ENCODE assay signal across 15 mouse cellular contexts in genomic region chr9:111146216-111146798, GRCm38 (mm10). TPM values are rescaled to one million over a fixed set of nuclear protein-coding genes. Genes with fewer than 3 reads are reported as not detected.
DNase-seq lines count a peak whose midpoint lies in the region; ATAC-seq and TF ChIP-seq lines count a peak whose summit lies in the region.
"Had no signal": no experiment of that assay in that cellular context is flagged by ENCODE, and none has a peak within 500 bp of the region (broad histone marks: within the 10 kb centered on the region; RNA-seq: fewer than 3 reads in every experiment).

No protein-coding gene starts in this region.

- no peaks in the 10 kb centered on the region for H3K9me3 ChIP-seq in liver, embryonic 16.5 days (replicated peaks; ENCODE audit: control insufficient read depth, low read length)
- no peaks in the 10 kb centered on the region for H3K9me3 ChIP-seq in liver, embryonic 11.5 days (ENCODE audit: control insufficient read depth, low read length)
- no peaks in the 10 kb centered on the region for H3K9me3 ChIP-seq in megakaryocyte, embryonic 14.5 days
- no peaks in the 10 kb centered on the region for H3K9me3 ChIP-seq in midbrain, embryonic 14.5 days (ENCODE audit: control insufficient read depth, low read length)
- H3K9me3 ChIP-seq: G1E; midbrain, embryonic 12.5 days; neural tube, embryonic 12.5 days had no signal

- H3K4me2 ChIP-seq in liver, embryonic 16.5 days (ENCODE audit: low read depth, low read length), result no peak overlapping the region
- no peak overlapping the region for H3K4me2 ChIP-seq in liver, embryonic 11.5 days
- H3K4me2 ChIP-seq in midbrain, embryonic 14.5 days (ENCODE audit: low read length), result no peak overlapping the region
- H3K4me2 ChIP-seq: midbrain, embryonic 12.5 days; neural tube, embryonic 12.5 days had no signal

- no peaks in the 10 kb centered on the region for H3K36me3 ChIP-seq in liver, embryonic 16.5 days (ENCODE audit: control insufficient read depth, insufficient read depth)
- no peaks in the 10 kb centered on the region for H3K36me3 ChIP-seq in liver, embryonic 11.5 days (ENCODE audit: control insufficient read depth, insufficient read depth, low read length)
- peaks cover 78% of the 10 kb centered on the region for H3K36me3 ChIP-seq in megakaryocyte, embryonic 14.5 days (replicated peaks; ENCODE audit: low read length)
- H3K36me3 ChIP-seq in midbrain, embryonic 14.5 days (ENCODE audit: control insufficient read depth, insufficient read depth, low read length), result 0 out of 2 replicates have a peak, but pooled peaks cover 4% of the 10 kb centered on the region
- H3K36me3 ChIP-seq: midbrain, embryonic 12.5 days had no signal

- H3K9ac ChIP-seq in liver, embryonic 16.5 days (ENCODE audit: low read depth, low read length), result no peak overlapping the region
- H3K9ac ChIP-seq in liver, embryonic 11.5 days (ENCODE audit: low read depth, low read length), result no peak overlapping the region
- H3K9ac ChIP-seq in midbrain, embryonic 14.5 days (replicated peaks; ENCODE audit: low read length), result no peak overlapping the region
- H3K9ac ChIP-seq: midbrain, embryonic 12.5 days; neural tube, embryonic 12.5 days had no signal

- peaks cover 10% of the 10 kb centered on the region for H3K4me1 ChIP-seq in liver, embryonic 16.5 days (ENCODE audit: control insufficient read depth, low read depth, low read length)
- H3K4me1 ChIP-seq in liver, embryonic 11.5 days (replicated peaks; ENCODE audit: control insufficient read depth, insufficient read depth, low read length), result peaks cover 6% of the 10 kb centered on the region; the same call in 1 of the 2 replicates
- peaks cover 36% of the 10 kb centered on the region for H3K4me1 ChIP-seq in brown adipose tissue, adult 24 weeks (ENCODE audit: control insufficient read depth, insufficient read depth, insufficient read length, low read length)
- H3K4me1 ChIP-seq in megakaryocyte, embryonic 14.5 days, result peaks cover 95% of the 10 kb centered on the region
- H3K4me1 ChIP-seq in midbrain, embryonic 14.5 days (ENCODE audit: control insufficient read depth, insufficient read depth, low read length), result no peaks in the 10 kb centered on the region
- H3K4me1 ChIP-seq: midbrain, embryonic 12.5 days; neural tube, embryonic 12.5 days had no signal

- ATAC-seq in liver, embryonic 16.5 days (ENCODE audit: low read depth), result peak; percentile 35; the same call in 1 of the 2 replicates
- no peak for ATAC-seq in liver, embryonic 11.5 days (replicated peaks; ENCODE audit: low FRiP score)
- no peak for ATAC-seq in midbrain, embryonic 14.5 days (ENCODE audit: low FRiP score, low TSS enrichment)

- WGBS in liver, embryonic 16.5 days (ENCODE audit: insufficient replicate concordance), result 75% methylated on average over 7 of the region's 7 CpGs
- WGBS in liver, embryonic 11.5 days, result 84% methylated on average over 7 of the region's 7 CpGs
- WGBS in midbrain, embryonic 14.5 days, result 92% methylated on average over 7 of the region's 7 CpGs

- no peak for TF ChIP-seq CTCF in gastrocnemius, adult 2 months (IDR thresholded peaks at IDR 0.05)

- no peaks in the 10 kb centered on the region for H3K27me3 ChIP-seq in liver, embryonic 16.5 days (ENCODE audit: control insufficient read depth, insufficient read depth, low read depth, low read length)
- no peaks in the 10 kb centered on the region for H3K27me3 ChIP-seq in liver, embryonic 11.5 days (replicated peaks; ENCODE audit: control insufficient read depth, insufficient read depth, low read length)
- no peaks in the 10 kb centered on the region for H3K27me3 ChIP-seq in megakaryocyte, embryonic 14.5 days (replicated peaks)
- no peaks in the 10 kb centered on the region for H3K27me3 ChIP-seq in midbrain, embryonic 14.5 days (ENCODE audit: control insufficient read depth, insufficient read depth, low read length)
- H3K27me3 ChIP-seq: midbrain, embryonic 12.5 days; neural tube, embryonic 12.5 days had no signal

- no peak for DNase-seq in gastrocnemius, adult 2 months
- DNase-seq in gastrocnemius, postnatal 4 days (ENCODE audit: low spot score in 2 of 2), result no peak
- DNase-seq in liver, embryonic 11.5 days (ENCODE audit: low spot score), result no peak
- DNase-seq in yolk sac, embryonic 10.5 days (ENCODE audit: low spot score), result no peak
- DNase-seq in midbrain, embryonic 14.5 days, result no peak
- DNase-seq: cerebellum, adult 9-11 months; kidney, postnatal 14 days; thymus, adult 2 months had no signal

- peak overlapping the region; percentile 77 for H3K27ac ChIP-seq in gastrocnemius, adult 2 months
- peak overlapping the region; percentile 9; the same call in 1 of the 2 replicates for H3K27ac ChIP-seq in liver, embryonic 16.5 days (ENCODE audit: low read length)
- H3K27ac ChIP-seq in liver, embryonic 11.5 days (ENCODE audit: low read depth, low read length), result no peak overlapping the region
- peak overlapping the region; percentile 80 for H3K27ac ChIP-seq in brown adipose tissue, adult 24 weeks (replicated peaks; ENCODE audit: low read depth, low read length)
- H3K27ac ChIP-seq in midbrain, embryonic 14.5 days (replicated peaks; ENCODE audit: low read depth, low read length), result no peak overlapping the region
- H3K27ac ChIP-seq: left cerebral cortex, adult 2 months; midbrain, embryonic 12.5 days; neural tube, embryonic 12.5 days had no signal

- no peak overlapping the region for H3K4me3 ChIP-seq in gastrocnemius, adult 2 months
- H3K4me3 ChIP-seq in liver, embryonic 16.5 days (ENCODE audit: low read depth, low read length), result no peak overlapping the region; the same call in 1 of the 2 replicates
- no peak overlapping the region for H3K4me3 ChIP-seq in liver, embryonic 11.5 days (ENCODE audit: low read depth, low read length)
- no peak overlapping the region for H3K4me3 ChIP-seq in brown adipose tissue, adult 24 weeks (ENCODE audit: insufficient read depth, low read depth, low read length)
- peak overlapping the region; percentile 74 for H3K4me3 ChIP-seq in megakaryocyte, embryonic 14.5 days (replicated peaks)
- H3K4me3 ChIP-seq in midbrain, embryonic 14.5 days (replicated peaks; ENCODE audit: low read depth, low read length), result no peak overlapping the region
- H3K4me3 ChIP-seq: left cerebral cortex, adult 2 months; midbrain, embryonic 12.5 days; neural tube, embryonic 12.5 days had no signal

- intact Hi-C loops in gastrocnemius, adult 2 months (cut with DNase I), result no loop called here

RNA-seq across cellular contexts. Expression of gene Lrrfip2, which starts 28.9 kb away (rescaled TPM):
- total RNA-seq in gastrocnemius, adult 2 months (2021), result 10 to 100 TPM; 72.6 to 74.8 TPM
- 10 to 100 TPM; 77.3 to 93.3 TPM for total RNA-seq in gastrocnemius, postnatal 4 days (2021)
- polyA plus RNA-seq in liver, embryonic 16.5 days (2015; fragmentation: Nextera tagmentation; extraction: Ambion mirVana), result 16.2 and 16.9 TPM in 2 replicates
- polyA plus RNA-seq in liver, embryonic 11.5 days (2014; fragmentation: Nextera tagmentation; extraction: Ambion mirVana), result 40.0 and 40.3 TPM in 2 replicates
- polyA plus RNA-seq in brown adipose tissue, adult 24 weeks (2012; ENCODE audit: insufficient read depth, insufficient read length, missing spikeins), result 36.9 and 43.5 TPM in 2 replicates
- polyA plus RNA-seq in megakaryocyte, embryonic 14.5 days (2012; ENCODE audit: insufficient read depth, low replicate concordance), result 28.3 and 112 TPM in 2 replicates
- polyA plus RNA-seq in midbrain, embryonic 14.5 days (2014; fragmentation: Nextera tagmentation; extraction: Ambion mirVana), result 45.1 and 50.7 TPM in 2 replicates

Comparison
In these comparisons a context has a peak if more than half of its experiments do, and no peak if none do; other contexts are left out.
1. H3K27ac ChIP-seq: peak in gastrocnemius, adult 2 months (single experiment), liver, embryonic 16.5 days (single experiment) and brown adipose tissue, adult 24 weeks (single experiment); none in liver, embryonic 11.5 days (single experiment) and midbrain, embryonic 14.5 days (single experiment).